8 mouse cellular contexts compared by ENCODE assay signal in the genomic region with DNA sequence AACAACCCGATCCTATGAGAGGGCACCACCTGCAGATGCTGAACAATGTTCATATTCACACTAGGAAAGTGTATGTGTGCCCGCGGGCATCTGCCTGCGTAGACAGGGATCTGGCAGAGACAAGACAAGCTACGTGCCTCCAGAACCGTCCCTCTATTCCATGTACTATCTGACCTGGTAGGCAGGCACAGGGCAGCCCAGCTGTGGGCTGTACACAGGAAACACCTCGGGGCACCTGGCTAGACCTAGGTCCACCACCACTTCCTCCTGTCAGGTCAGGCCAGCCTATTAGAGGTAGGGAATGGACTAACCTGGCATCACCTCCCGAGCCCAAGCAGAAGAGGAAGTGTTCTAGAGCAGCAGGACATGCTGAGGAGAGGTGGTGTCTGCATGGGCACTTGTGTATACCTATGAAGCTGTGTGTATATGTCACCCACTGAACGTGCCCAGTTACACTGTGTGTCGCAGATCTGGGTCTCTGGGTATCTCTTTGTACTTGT. TPM values are rescaled to one million over a fixed set of nuclear protein-coding genes. Genes with fewer than 3 reads are reported as not detected.
A peak's percentile ranks its signal among the peaks of the same experiment; 100 is the strongest.
DNase-seq lines count a peak whose midpoint lies in the region; ATAC-seq and TF ChIP-seq lines count a peak whose summit lies in the region.

Pgf (minus strand) TSS at position 51 of the 500 bp plus-strand sequence.

- H3K4me3 ChIP-seq in kidney, embryonic 16.5 days (ENCODE audit: low read length): peak within 1 kb of the TSS; percentile 38
- H3K4me3 ChIP-seq in embryonic facial prominence, embryonic 11.5 days (ENCODE audit: low read depth, low read length): peak within 1 kb of the TSS; percentile 34
- peak within 1 kb of the TSS; percentile 41 for H3K4me3 ChIP-seq in intestine, embryonic 14.5 days (ENCODE audit: low read depth, low read length)
- H3K4me3 ChIP-seq in midbrain, postnatal 0 days (ENCODE audit: low read depth, low read length): peak within 1 kb of the TSS; percentile 29

- H3K4me1 ChIP-seq in kidney, embryonic 16.5 days (ENCODE audit: insufficient read depth, low read length): peaks cover 42% of the 10 kb centered on the region
- peaks cover 18% of the 10 kb centered on the region for H3K4me1 ChIP-seq in embryonic facial prominence, embryonic 11.5 days (ENCODE audit: control insufficient read depth, insufficient read depth, low read length)
- H3K4me1 ChIP-seq in intestine, embryonic 14.5 days (replicated peaks; ENCODE audit: control insufficient read depth, insufficient read depth, low read length): peaks cover 42% of the 10 kb centered on the region
- H3K4me1 ChIP-seq in midbrain, postnatal 0 days (ENCODE audit: insufficient read depth, low read length): peaks cover 7% of the 10 kb centered on the region; the same call in 1 of the 2 replicates

- no peak for TF ChIP-seq CTCF in midbrain, postnatal 0 days (IDR thresholded peaks at IDR 0.05)

- H3K9me3 ChIP-seq in kidney, embryonic 16.5 days (ENCODE audit: low read length): no peaks in the 10 kb centered on the region
- no peaks in the 10 kb centered on the region for H3K9me3 ChIP-seq in embryonic facial prominence, embryonic 11.5 days (replicated peaks; ENCODE audit: control insufficient read depth, low read length)
- no peaks in the 10 kb centered on the region for H3K9me3 ChIP-seq in intestine, embryonic 14.5 days (ENCODE audit: control insufficient read depth, low read length)
- no peaks in the 10 kb centered on the region for H3K9me3 ChIP-seq in midbrain, postnatal 0 days (ENCODE audit: low read length)

- DNase-seq in kidney, adult 9 months: no peak
- no peak for DNase-seq in embryonic facial prominence, embryonic 11.5 days (ENCODE audit: low spot score)
- no peak for DNase-seq in intestine, embryonic 14.5 days (ENCODE audit: low spot score)
- DNase-seq in midbrain, postnatal 0 days (ENCODE audit: low spot score): no peak
- no peak for DNase-seq in testis, postnatal 10 days (ENCODE audit: low spot score)
- DNase-seq in embryo, embryonic 10 days (ENCODE audit: low spot score): no peak

- H3K27ac ChIP-seq in kidney, embryonic 16.5 days (ENCODE audit: low read length): peak within 1 kb of the TSS; percentile 8
- H3K27ac ChIP-seq in embryonic facial prominence, embryonic 11.5 days (replicated peaks; ENCODE audit: low read depth, low read length): no peak within 1 kb of the TSS
- no peak within 1 kb of the TSS for H3K27ac ChIP-seq in intestine, embryonic 14.5 days (ENCODE audit: low read depth)
- H3K27ac ChIP-seq in midbrain, postnatal 0 days (ENCODE audit: low read depth, low read length): no peak within 1 kb of the TSS

- H3K36me3 ChIP-seq in kidney, embryonic 16.5 days (ENCODE audit: insufficient read depth, low read length): no peaks in the 10 kb centered on the region
- no peaks in the 10 kb centered on the region for H3K36me3 ChIP-seq in embryonic facial prominence, embryonic 11.5 days (replicated peaks; ENCODE audit: control insufficient read depth, insufficient read depth, low read depth, low read length)
- H3K36me3 ChIP-seq in intestine, embryonic 14.5 days (ENCODE audit: control insufficient read depth, insufficient read depth, low read length): no peaks in the 10 kb centered on the region
- no peaks in the 10 kb centered on the region for H3K36me3 ChIP-seq in midbrain, postnatal 0 days (ENCODE audit: insufficient read depth, low read length)

- H3K9ac ChIP-seq in kidney, embryonic 16.5 days (replicated peaks; ENCODE audit: low read length): peak within 1 kb of the TSS; percentile 42
- peak within 1 kb of the TSS; percentile 56 for H3K9ac ChIP-seq in embryonic facial prominence, embryonic 11.5 days (replicated peaks; ENCODE audit: low read length)
- peak within 1 kb of the TSS; percentile 27 for H3K9ac ChIP-seq in intestine, embryonic 14.5 days (ENCODE audit: low read length)
- H3K9ac ChIP-seq in midbrain, postnatal 0 days (replicated peaks; ENCODE audit: low read length, poor library complexity, severe bottlenecking): peak within 1 kb of the TSS; percentile 33; the same call in 1 of the 2 replicates

- no peak for ATAC-seq in kidney, embryonic 16.5 days (ENCODE audit: low FRiP score, low TSS enrichment)
- ATAC-seq in embryonic facial prominence, embryonic 11.5 days (replicated peaks; ENCODE audit: insufficient number of reproducible peaks, low FRiP score, low TSS enrichment, low read depth): no peak
- ATAC-seq in intestine, embryonic 14.5 days (replicated peaks; ENCODE audit: low FRiP score, low TSS enrichment, low read depth): no peak
- ATAC-seq in midbrain, postnatal 0 days (ENCODE audit: low FRiP score): no peak
- ATAC-seq in inflammation-experienced regulatory T-cells, adult 6 months: no peak

- peaks cover 3% of the 10 kb centered on the region; the same call in 1 of the 2 replicates for H3K27me3 ChIP-seq in kidney, embryonic 16.5 days (ENCODE audit: insufficient read depth, low read length)
- 0 out of 2 replicates have a peak, but pooled peaks cover 3% of the 10 kb centered on the region for H3K27me3 ChIP-seq in embryonic facial prominence, embryonic 11.5 days (ENCODE audit: control insufficient read depth, insufficient read depth, low read length)
- no peaks in the 10 kb centered on the region for H3K27me3 ChIP-seq in intestine, embryonic 14.5 days (replicated peaks; ENCODE audit: control insufficient read depth, insufficient read depth, low read length)
- H3K27me3 ChIP-seq in midbrain, postnatal 0 days (ENCODE audit: insufficient read depth, low read length): no peaks in the 10 kb centered on the region

- peak within 1 kb of the TSS; percentile 53 for H3K4me2 ChIP-seq in kidney, embryonic 16.5 days (replicated peaks; ENCODE audit: low read depth, low read length)
- H3K4me2 ChIP-seq in embryonic facial prominence, embryonic 11.5 days (ENCODE audit: low read depth, low read length): peak within 1 kb of the TSS; percentile 71
- H3K4me2 ChIP-seq in intestine, embryonic 14.5 days (ENCODE audit: low read length): peak within 1 kb of the TSS; percentile 68
- peak within 1 kb of the TSS; percentile 62 for H3K4me2 ChIP-seq in midbrain, postnatal 0 days (ENCODE audit: low read depth, low read length, poor library complexity, severe bottlenecking)

- 74% methylated on average over 10 of the region's 10 CpGs for WGBS in kidney, embryonic 16.5 days
- 66% methylated on average over 10 of the region's 10 CpGs for WGBS in embryonic facial prominence, embryonic 11.5 days
- 78% methylated on average over 10 of the region's 10 CpGs for WGBS in intestine, embryonic 14.5 days
- 75% methylated on average over 10 of the region's 10 CpGs for WGBS in midbrain, postnatal 0 days

RNA-seq across cellular contexts. Expression of gene Pgf, which starts in this region (rescaled TPM):
- 16.9 and 18.4 TPM in 2 replicates for polyA plus RNA-seq in kidney, embryonic 16.5 days (2015; fragmentation: Nextera tagmentation; extraction: Ambion mirVana)
- 13.4 and 14.5 TPM in 2 replicates for polyA plus RNA-seq in embryonic facial prominence, embryonic 11.5 days (2014; fragmentation: Nextera tagmentation; extraction: Ambion mirVana)
- polyA plus RNA-seq in intestine, embryonic 14.5 days (2014; fragmentation: Nextera tagmentation; extraction: Ambion mirVana): 19.2 and 20.4 TPM in 2 replicates
- total RNA-seq in midbrain, postnatal 0 days (2014; rRNA removed): 3.4 and 6.0 TPM in 2 replicates
- 9.1 and 9.4 TPM in 2 replicates for polyA plus RNA-seq in midbrain, postnatal 0 days (2015; fragmentation: Nextera tagmentation; extraction: Ambion mirVana)
- polyA plus RNA-seq in inflammation-experienced regulatory T-cells, adult 6 months (2017; shearing (Covaris generic)): not detected
